Mouse (Mus musculus): ENCODE measurements at regions not wholly inside any gene's neighbourhood (a gene's known extent, or its start where the extent isn't known, plus 50 kb on each side); places are given as distances from the start of the nearest gene placed in this dataset.

GRCm38 (mm10) chr2:61114620-61115019, 151.6 kb upstream of the Rbms1 start:
- no peak for TF ChIP-seq CTCF (IDR thresholded peaks at IDR 0.05)
- TF ChIP-seq POLR2A (IDR thresholded peaks at IDR 0.05; ENCODE audit: insufficient read depth, low read depth, low read length): no peak
- no peak for TF ChIP-seq EP300 (IDR thresholded peaks at IDR 0.05; ENCODE audit: insufficient read depth, low read depth, low read length)

All from heart, adult 2 months (tissue).